Mouse (Mus musculus): ENCODE results near the gene Gpr89. TPM values are rescaled to one million over a fixed set of nuclear protein-coding genes. Genes with fewer than 3 reads are reported as not detected.
A peak's percentile ranks its signal among the peaks of the same experiment; 100 is the strongest.

Gene Gpr89
- 11.5 and 23.5 TPM in 2 replicates for polyA plus RNA-seq (2012; rRNA removed)

- under 1% methylated on average over 40 of the region's 40 CpGs for WGBS
- H3K4me1 ChIP-seq (ENCODE audit: control insufficient read depth, insufficient read depth, insufficient read length, low read length): peaks cover 7% of the 10 kb centered on the region; the same call in 1 of the 2 replicates
- H3K4me3 ChIP-seq (ENCODE audit: low read depth, low read length): peak within 1 kb of the TSS; percentile 96
- no peaks in the 10 kb centered on the region for H3K27me3 ChIP-seq (ENCODE audit: control insufficient read depth, insufficient read depth, low read length)
- no peaks in the 10 kb centered on the region for H3K36me3 ChIP-seq (ENCODE audit: control insufficient read depth, insufficient read depth, low read length)
- peak; percentile 75; the same call in 1 of the 2 replicates for TF ChIP-seq POLR2A (IDR thresholded peaks at IDR 0.05; ENCODE audit: low read depth, low read length)
- no peak for TF ChIP-seq CTCF (IDR thresholded peaks at IDR 0.05; ENCODE audit: extremely low read depth, insufficient read length, insufficient replicate concordance, low read depth, low read length)
- H3K27ac ChIP-seq (ENCODE audit: insufficient read depth, low read depth, low read length): peak within 1 kb of the TSS; percentile 38; the same call in 1 of the 2 replicates
These were observed at the start of gene Gpr89 for GRCm38 (mm10) chr3:96904851-96905541. TSS of gene Gpr89 (minus strand) at chr3:96905346.

- no peaks in the 10 kb centered on the region for H3K27me3 ChIP-seq (ENCODE audit: control insufficient read depth, insufficient read depth, low read length)
- WGBS: 26% methylated on average over 14 of the region's 14 CpGs
- peak overlapping the region; percentile 23; the same call in 1 of the 2 replicates for H3K4me3 ChIP-seq (ENCODE audit: low read depth, low read length)
- H3K27ac ChIP-seq (ENCODE audit: insufficient read depth, low read depth, low read length): no peak overlapping the region
- no peaks in the 10 kb centered on the region for H3K36me3 ChIP-seq (ENCODE audit: control insufficient read depth, insufficient read depth, low read length)
- H3K4me1 ChIP-seq (ENCODE audit: control insufficient read depth, insufficient read depth, insufficient read length, low read length): peaks cover 4% of the 10 kb centered on the region; the same call in 1 of the 2 replicates
- TF ChIP-seq POLR2A (IDR thresholded peaks at IDR 0.05; ENCODE audit: low read depth, low read length) (no peak), CTCF (IDR thresholded peaks at IDR 0.05; ENCODE audit: extremely low read depth, insufficient read length, insufficient replicate concordance, low read depth, low read length) (no peak)
These were observed 48.5 kb upstream of the Gpr89 start for GRCm38 (mm10) chr3:96953489-96954233.

DNA sequence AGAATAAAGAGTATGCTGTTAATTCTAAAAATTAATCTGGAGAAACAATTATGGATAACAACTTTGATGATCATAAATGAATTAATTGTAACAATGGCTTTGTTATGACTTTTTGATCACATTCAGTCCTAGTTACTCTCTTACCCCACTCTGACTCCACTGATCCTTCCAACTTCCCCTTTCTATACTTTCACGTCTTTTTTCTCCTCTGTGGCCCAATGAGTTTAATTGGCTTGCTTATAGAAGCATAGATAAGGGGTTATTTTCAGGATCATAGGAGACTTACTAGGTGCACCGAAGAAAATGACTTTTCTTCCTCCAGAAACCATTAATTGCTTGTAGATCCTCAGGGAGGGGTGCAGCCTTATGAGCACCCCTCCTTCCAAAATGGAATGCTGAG lies 37.6 kb upstream of the Gpr89 start:
- H3K4me1 ChIP-seq (ENCODE audit: control insufficient read depth, insufficient read depth, insufficient read length, low read length): peaks cover 2% of the 10 kb centered on the region; the same call in 1 of the 2 replicates
- H3K4me3 ChIP-seq (ENCODE audit: low read depth, low read length): no peak overlapping the region
- TF ChIP-seq CTCF (IDR thresholded peaks at IDR 0.05; ENCODE audit: extremely low read depth, insufficient read length, insufficient replicate concordance, low read depth, low read length) (no peak), POLR2A (IDR thresholded peaks at IDR 0.05; ENCODE audit: low read depth, low read length) (no peak)
- H3K27me3 ChIP-seq (ENCODE audit: control insufficient read depth, insufficient read depth, low read length): no peaks in the 10 kb centered on the region
- 84% methylated on average over 2 of the region's 2 CpGs for WGBS
- no peaks in the 10 kb centered on the region for H3K36me3 ChIP-seq (ENCODE audit: control insufficient read depth, insufficient read depth, low read length)
- H3K27ac ChIP-seq (ENCODE audit: insufficient read depth, low read depth, low read length): no peak overlapping the region

- Histone ChIP-seq H3K27ac (ENCODE audit: insufficient read depth, low read depth, low read length) (no peak overlapping the region), H3K4me3 (ENCODE audit: low read depth, low read length) (no peak overlapping the region), H3K27me3 (ENCODE audit: control insufficient read depth, insufficient read depth, low read length) (no peaks in the 10 kb centered on the region), H3K36me3 (ENCODE audit: control insufficient read depth, insufficient read depth, low read length) (no peaks in the 10 kb centered on the region), H3K4me1 (ENCODE audit: control insufficient read depth, insufficient read depth, insufficient read length, low read length) (peaks cover 2% of the 10 kb centered on the region; the same call in 1 of the 2 replicates)
- WGBS: 9% methylated on average over 11 of the region's 11 CpGs
- TF ChIP-seq CTCF (IDR thresholded peaks at IDR 0.05; ENCODE audit: extremely low read depth, insufficient read length, insufficient replicate concordance, low read depth, low read length): peak; percentile 91
- no peak for TF ChIP-seq POLR2A (IDR thresholded peaks at IDR 0.05; ENCODE audit: low read depth, low read length)
These were observed 33.6 kb upstream of the Gpr89 start for GRCm38 (mm10) chr3:96938738-96939137.

DNA sequence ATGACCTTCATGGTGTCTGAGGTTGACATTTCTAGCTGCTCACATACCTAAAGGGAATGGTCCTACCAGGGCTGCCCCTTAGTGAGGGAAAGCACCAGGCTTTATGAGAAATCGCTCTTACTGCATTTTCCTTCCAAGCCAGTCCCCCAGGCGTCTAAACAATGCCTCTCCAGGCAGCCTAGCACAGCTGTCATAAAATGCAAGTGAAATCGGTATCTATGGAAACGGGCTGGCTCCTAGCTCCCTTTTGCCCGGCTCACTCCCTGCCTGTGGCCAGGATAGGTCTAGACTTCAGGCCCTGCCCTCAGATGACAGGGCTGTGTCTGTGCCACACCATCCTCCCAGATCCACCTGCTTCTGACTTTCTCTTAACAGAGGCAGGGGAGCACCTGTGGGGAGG lies 32.5 kb upstream of the Gpr89 start:
- Histone ChIP-seq H3K4me1 (ENCODE audit: control insufficient read depth, insufficient read depth, insufficient read length, low read length) (peaks cover 2% of the 10 kb centered on the region; the same call in 1 of the 2 replicates), H3K27ac (ENCODE audit: insufficient read depth, low read depth, low read length) (no peak overlapping the region), H3K36me3 (ENCODE audit: control insufficient read depth, insufficient read depth, low read length) (no peaks in the 10 kb centered on the region), H3K4me3 (ENCODE audit: low read depth, low read length) (no peak overlapping the region), H3K27me3 (ENCODE audit: control insufficient read depth, insufficient read depth, low read length) (no peaks in the 10 kb centered on the region)
- WGBS: 49% methylated on average over 5 of the region's 5 CpGs
- no peak for TF ChIP-seq CTCF (IDR thresholded peaks at IDR 0.05; ENCODE audit: extremely low read depth, insufficient read length, insufficient replicate concordance, low read depth, low read length)
- no peak for TF ChIP-seq POLR2A (IDR thresholded peaks at IDR 0.05; ENCODE audit: low read depth, low read length)

DNA sequence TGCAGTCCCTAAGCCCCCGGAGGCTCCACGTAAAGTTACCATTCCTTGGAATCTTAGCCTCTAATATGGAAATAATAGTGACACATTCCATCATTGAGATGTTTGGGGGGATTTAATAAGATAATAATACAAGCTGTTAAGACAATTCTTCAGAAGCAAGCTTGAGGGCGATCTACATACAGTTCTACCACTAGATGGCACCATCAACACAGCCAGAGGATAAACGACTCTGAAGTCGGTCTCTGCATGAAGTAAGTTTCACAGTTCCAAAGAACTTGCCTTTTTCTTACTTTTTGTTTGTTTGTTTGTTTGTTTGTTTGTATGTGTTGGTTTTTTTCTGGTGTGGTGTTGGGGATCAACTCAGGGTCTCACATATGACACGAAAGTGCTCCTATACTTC lies 31.1 kb upstream of the Gpr89 start:
- no peak overlapping the region for H3K4me3 ChIP-seq (ENCODE audit: low read depth, low read length)
- no peak overlapping the region for H3K27ac ChIP-seq (ENCODE audit: insufficient read depth, low read depth, low read length)
- 10% methylated on average over 6 of the region's 6 CpGs for WGBS
- TF ChIP-seq POLR2A (IDR thresholded peaks at IDR 0.05; ENCODE audit: low read depth, low read length) (no peak), CTCF (IDR thresholded peaks at IDR 0.05; ENCODE audit: extremely low read depth, insufficient read length, insufficient replicate concordance, low read depth, low read length) (no peak)
- H3K4me1 ChIP-seq (ENCODE audit: control insufficient read depth, insufficient read depth, insufficient read length, low read length): peaks cover 2% of the 10 kb centered on the region; the same call in 1 of the 2 replicates
- no peaks in the 10 kb centered on the region for H3K27me3 ChIP-seq (ENCODE audit: control insufficient read depth, insufficient read depth, low read length)
- no peaks in the 10 kb centered on the region for H3K36me3 ChIP-seq (ENCODE audit: control insufficient read depth, insufficient read depth, low read length)

- TF ChIP-seq CTCF (IDR thresholded peaks at IDR 0.05; ENCODE audit: extremely low read depth, insufficient read length, insufficient replicate concordance, low read depth, low read length): no peak
- no peak for TF ChIP-seq POLR2A (IDR thresholded peaks at IDR 0.05; ENCODE audit: low read depth, low read length)
- no peak overlapping the region for H3K27ac ChIP-seq (ENCODE audit: insufficient read depth, low read depth, low read length)
- H3K36me3 ChIP-seq (ENCODE audit: control insufficient read depth, insufficient read depth, low read length): no peaks in the 10 kb centered on the region
- H3K27me3 ChIP-seq (ENCODE audit: control insufficient read depth, insufficient read depth, low read length): no peaks in the 10 kb centered on the region
- 32% methylated on average over 5 of the region's 5 CpGs for WGBS
- no peaks in the 10 kb centered on the region for H3K4me1 ChIP-seq (ENCODE audit: control insufficient read depth, insufficient read depth, insufficient read length, low read length)
- H3K4me3 ChIP-seq (ENCODE audit: low read depth, low read length): no peak overlapping the region
These were observed 26.1 kb upstream of the Gpr89 start for GRCm38 (mm10) chr3:96931261-96931681.
